Mouse (Mus musculus) forebrain, embryonic 14.5 days (tissue): ENCODE measurements around the gene Fam47e. TPM values are rescaled to one million over a fixed set of nuclear protein-coding genes. Genes with fewer than 3 reads are reported as not detected.
"Not testable (repeated sequence)": the region's sequence is repeated elsewhere in the genome, so short reads cannot be mapped to it uniquely, and the experiment has no call there.

Experiments used
- ATAC-seq: fragments of 200-750 bp; cut with Nextera tagmentation; 2 replicates; pipeline ENCODE4 v1.8.0; 2017; ENCODE audit warnings: mild to moderate bottlenecking, moderate library complexity
- DNase-seq: peaks from one replicate; pipeline ENCODE4 v3.0.0-alpha.2; 2015; ENCODE audit warnings: low spot score
- H3K27ac ChIP-seq: fragments of 300-500 bp; sonication (generic); 2 replicates; pipeline ENCODE4 v1.5.1; 2014; ENCODE audit warnings: low read depth, mild to moderate bottlenecking, control low read depth, low read length, moderate library complexity
- H3K27me3 ChIP-seq: fragments of 300-500 bp; sonication (generic); replicated peaks from 2 replicates; pipeline ENCODE4 v1.6.1; 2014; ENCODE audit warnings: low read length, control low read depth, mixed read lengths; ENCODE audit not compliant: control insufficient read depth, insufficient read depth
- H3K36me3 ChIP-seq: fragments of 300-500 bp; sonication (generic); 2 replicates; pipeline ENCODE4 v1.6.1; 2014; ENCODE audit warnings: low read length, control low read depth; ENCODE audit not compliant: control insufficient read depth, insufficient read depth
- H3K4me1 ChIP-seq: fragments of 300-500 bp; sonication (generic); 2 replicates; pipeline ENCODE4 v1.6.1; 2014; ENCODE audit warnings: antibody characterized with exemption, low read length, control low read depth; ENCODE audit not compliant: control insufficient read depth, insufficient read depth
- H3K4me2 ChIP-seq: fragments of 300-500 bp; sonication (generic); 2 replicates; pipeline ENCODE4 v1.6.1; 2014; ENCODE audit warnings: mild to moderate bottlenecking, control low read depth, low read length
- H3K4me3 ChIP-seq: fragments of 300-500 bp; sonication (generic); 2 replicates; pipeline ENCODE4 v1.5.1; 2014; ENCODE audit warnings: low read depth, low read length, control low read depth
- H3K9ac ChIP-seq: fragments of 300-500 bp; sonication (generic); 2 replicates; pipeline ENCODE4 v1.6.1; 2014; ENCODE audit warnings: mild to moderate bottlenecking, low read length, control low read depth, moderate library complexity
- H3K9me3 ChIP-seq: fragments of 300-500 bp; sonication (generic); replicated peaks from 2 replicates; pipeline ENCODE4 v1.6.1; 2016; ENCODE audit warnings: low read length, control low read depth, mixed read lengths; ENCODE audit not compliant: control insufficient read depth
- WGBS: fragments of 180-500 bp; shearing (Covaris S2); extraction: QIAGEN DNeasy Blood & Tissue Kit; methylation state at CpG from one replicate; pipeline ENCODE4 v1.1.7; 2014; 5-methylcytosine and 5-hydroxymethylcytosine counted together
- polyA plus RNA-seq: library from polyadenylated mRNA; unstranded; fragments of >200 nt; fragmentation: Nextera tagmentation; extraction: Ambion mirVana; gene quantifications from 2 replicates; pipeline ENCODE4 v1.2.1, GENCODE M21; 2014

The Fam47e gene
- polyA plus RNA-seq, result 0.63 and 0.66 TPM in 2 replicates

- no peaks in the 10 kb centered on the region for H3K27me3 ChIP-seq
- no peak within 1 kb of the TSS for H3K9ac ChIP-seq
- WGBS, result 70% methylated on average over 16 of the region's 16 CpGs
- ATAC-seq (no peak), DNase-seq (peak; percentile 16)
- H3K27ac ChIP-seq, result no peak within 1 kb of the TSS
- 0 out of 2 replicates have a peak, but pooled peaks cover 3% of the 10 kb centered on the region for H3K9me3 ChIP-seq
- no peak within 1 kb of the TSS for H3K4me3 ChIP-seq
- H3K36me3 ChIP-seq, result no peaks in the 10 kb centered on the region
- no peak within 1 kb of the TSS for H3K4me2 ChIP-seq
- no peaks in the 10 kb centered on the region for H3K4me1 ChIP-seq
Observed at GRCm38 (mm10) chr5:92554891-92555511, at the start of gene Fam47e. Gene Fam47e (plus strand): TSS chr5:92555069.

GRCm38 (mm10) chr5:92505402-92505865 is 49.4 kb upstream of the Fam47e start:
- Histone ChIP-seq H3K36me3 (0 out of 2 replicates have a peak, but pooled peaks cover 3% of the 10 kb centered on the region), H3K27ac (peak overlapping the region; percentile 99), H3K4me3 (peak overlapping the region; percentile 86), H3K9me3 (no peaks in the 10 kb centered on the region), H3K4me1 (peaks cover 20% of the 10 kb centered on the region), H3K9ac (peak overlapping the region; percentile 97), H3K4me2 (peak overlapping the region; percentile 78), H3K27me3 (no peaks in the 10 kb centered on the region)
- peak; percentile 96 for DNase-seq
- ATAC-seq, result peak; percentile 96
- WGBS, result under 1% methylated on average over 48 of the region's 48 CpGs

DNA sequence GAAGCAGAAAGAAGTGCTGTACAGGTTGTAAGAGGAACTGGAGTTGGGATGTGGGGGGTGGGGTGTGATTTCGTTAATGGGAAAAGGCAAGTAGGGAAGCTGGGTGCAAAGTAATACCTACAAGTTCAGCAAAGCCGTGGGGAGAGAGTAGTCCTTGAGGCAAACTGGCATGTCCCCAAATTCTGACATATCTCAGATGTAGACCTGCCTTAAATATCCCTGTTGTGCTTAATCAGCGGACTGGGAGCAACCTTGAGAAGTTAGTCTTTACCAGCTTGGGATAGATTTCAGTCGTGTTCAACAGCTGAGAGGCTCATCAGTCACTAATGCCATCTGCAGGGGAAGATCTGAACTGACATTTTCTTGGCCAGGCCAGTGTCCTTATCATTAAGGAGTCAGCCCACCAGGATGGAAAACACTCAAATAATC is 48.6 kb upstream of the Fam47e start:
- Histone ChIP-seq H3K27ac (peak overlapping the region; percentile 99), H3K4me2 (peak overlapping the region; percentile 78), H3K4me1 (peaks cover 20% of the 10 kb centered on the region), H3K27me3 (no peaks in the 10 kb centered on the region), H3K9ac (peak overlapping the region; percentile 97), H3K9me3 (no peaks in the 10 kb centered on the region), H3K36me3 (0 out of 2 replicates have a peak, but pooled peaks cover 3% of the 10 kb centered on the region), H3K4me3 (peak overlapping the region; percentile 86; the same call in 1 of the 2 replicates)
- peak; percentile 74 for DNase-seq
- no peak for ATAC-seq
- WGBS, result 24% methylated on average over 4 of the region's 4 CpGs

DNA sequence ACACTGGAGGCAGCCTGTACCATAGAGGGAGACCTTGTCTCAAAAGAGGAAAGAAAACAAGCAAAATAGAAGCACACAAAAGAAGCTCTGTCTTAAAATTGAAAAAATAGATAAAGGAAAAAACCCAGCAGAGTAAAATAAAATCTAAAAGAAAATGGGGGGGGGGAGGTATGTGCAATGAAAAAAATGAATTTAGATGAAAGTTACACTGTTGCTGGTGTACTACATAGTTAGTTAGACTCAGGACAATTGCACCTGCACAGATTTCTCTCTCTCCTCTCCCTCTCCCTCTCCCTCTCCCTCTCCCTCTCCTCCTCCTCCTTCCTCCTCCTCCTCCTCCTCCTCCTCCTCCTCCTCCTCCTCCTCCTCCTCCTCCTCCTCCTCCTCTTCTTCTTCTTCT is 48.1 kb upstream of the Fam47e start, which contains the start of gene Scarb2:
Gene Scarb2, minus strand, starts transcription at position 101 of the 400 bp plus-strand sequence.
- Histone ChIP-seq H3K27ac (peak within 1 kb of the TSS; percentile 99), H3K27me3 (no peaks in the 10 kb centered on the region), H3K4me1 (peaks cover 20% of the 10 kb centered on the region), H3K4me2 (peak within 1 kb of the TSS; percentile 78), H3K9ac (peak within 1 kb of the TSS; percentile 97), H3K36me3 (0 out of 2 replicates have a peak, but pooled peaks cover 3% of the 10 kb centered on the region), H3K4me3 (peak within 1 kb of the TSS; percentile 86), H3K9me3 (no peaks in the 10 kb centered on the region)
- no peak for ATAC-seq
- no peak for DNase-seq

- H3K9ac ChIP-seq, result no peak overlapping the region
- H3K27me3 ChIP-seq, result no peaks in the 10 kb centered on the region
- H3K4me1 ChIP-seq, result peaks cover 9% of the 10 kb centered on the region
- H3K27ac ChIP-seq, result no peak overlapping the region
- no peak overlapping the region for H3K4me2 ChIP-seq
- WGBS, result 86% methylated on average over 5 of the region's 5 CpGs
- ATAC-seq (no peak), DNase-seq (no peak)
- H3K36me3 ChIP-seq, result no peaks in the 10 kb centered on the region
- no peak overlapping the region for H3K4me3 ChIP-seq
- H3K9me3 ChIP-seq, result no peaks in the 10 kb centered on the region
Observed at GRCm38 (mm10) chr5:92508853-92509252, 46.0 kb upstream of the Fam47e start.

DNA sequence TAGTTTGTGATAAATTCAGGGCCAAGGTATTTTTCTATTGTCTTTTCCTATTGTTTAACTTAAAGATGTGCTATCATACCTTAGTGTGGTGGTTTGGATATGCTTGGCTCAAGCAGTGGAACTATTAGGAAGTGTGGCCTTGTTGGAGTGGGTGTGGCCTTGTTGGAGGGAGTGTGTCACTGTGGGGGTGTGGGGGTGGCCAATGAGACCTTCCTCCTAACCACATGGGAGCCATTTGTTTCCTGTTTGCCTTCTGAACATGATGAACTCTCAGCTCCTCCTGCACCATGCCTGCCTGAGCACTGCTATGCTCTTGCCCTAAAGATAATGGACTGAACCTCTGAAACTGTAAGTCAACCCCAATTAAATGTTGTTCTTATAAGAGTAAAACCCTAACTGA is 43.6 kb upstream of the Fam47e start:
- Histone ChIP-seq H3K27me3 (no peaks in the 10 kb centered on the region), H3K4me1 (peaks cover 2% of the 10 kb centered on the region), H3K4me2 (no peak overlapping the region), H3K9ac (no peak overlapping the region), H3K9me3 (no peaks in the 10 kb centered on the region), H3K36me3 (no peaks in the 10 kb centered on the region), H3K4me3 (no peak overlapping the region), H3K27ac (no peak overlapping the region)
- DNase-seq (no peak), ATAC-seq (no peak)

GRCm38 (mm10) chr5:92512066-92512465 is 42.8 kb upstream of the Fam47e start:
- H3K9me3 ChIP-seq, result no peaks in the 10 kb centered on the region
- ATAC-seq (no peak), DNase-seq (no peak)
- H3K4me3 ChIP-seq, result no peak overlapping the region
- H3K27ac ChIP-seq, result no peak overlapping the region
- 89% methylated on average over 5 of the region's 5 CpGs for WGBS
- H3K9ac ChIP-seq, result no peak overlapping the region
- no peaks in the 10 kb centered on the region for H3K27me3 ChIP-seq
- no peaks in the 10 kb centered on the region for H3K4me1 ChIP-seq
- H3K4me2 ChIP-seq, result no peak overlapping the region
- no peaks in the 10 kb centered on the region for H3K36me3 ChIP-seq

GRCm38 (mm10) chr5:92521131-92521530 is 33.7 kb upstream of the Fam47e start:
- H3K36me3 ChIP-seq, H3K4me2 ChIP-seq, H3K9me3 ChIP-seq, H3K27me3 ChIP-seq, H3K4me3 ChIP-seq, H3K27ac ChIP-seq, H3K4me1 ChIP-seq, DNase-seq, ATAC-seq, H3K9ac ChIP-seq: not testable (repeated sequence)
- 94% methylated on average over 2 of the region's 2 CpGs for WGBS

GRCm38 (mm10) chr5:92524821-92525258 is 30.0 kb upstream of the Fam47e start:
- WGBS, result 73% methylated on average over 6 of the region's 6 CpGs
- Histone ChIP-seq H3K4me3 (no peak overlapping the region), H3K36me3 (no peaks in the 10 kb centered on the region), H3K27ac (no peak overlapping the region), H3K4me1 (no peaks in the 10 kb centered on the region), H3K4me2 (no peak overlapping the region), H3K9ac (no peak overlapping the region), H3K9me3 (no peaks in the 10 kb centered on the region), H3K27me3 (no peaks in the 10 kb centered on the region)
- DNase-seq, result no peak
- ATAC-seq, result no peak
